Mouse (Mus musculus): ENCODE measurements around the gene Kbtbd4. TPM values are rescaled to one million over a fixed set of nuclear protein-coding genes. Genes with fewer than 3 reads are reported as not detected.

The Kbtbd4 gene
- total RNA-seq, 1 experiment from 2014 or later = 25.1 TPM

DNA sequence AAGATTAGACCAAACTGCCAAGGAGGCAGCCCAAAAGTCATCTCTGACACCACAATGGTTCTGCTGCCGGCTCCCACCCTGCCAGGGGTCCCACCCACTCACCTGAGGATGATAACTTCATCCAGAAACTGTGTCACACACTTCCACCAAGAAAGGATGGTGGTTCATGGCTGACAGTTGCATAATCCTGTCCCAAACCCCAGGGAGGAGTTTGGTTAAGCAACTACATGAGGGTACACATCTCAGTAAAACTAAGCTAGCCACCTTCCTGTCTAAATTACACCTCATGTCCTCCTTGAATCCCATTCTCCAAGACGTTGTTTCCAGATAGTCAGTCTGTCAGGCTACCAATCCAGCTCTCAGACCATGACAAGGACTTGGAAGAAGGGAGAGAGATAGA lies 27.7 kb downstream of the Kbtbd4 start:
- ATAC-seq (replicated peaks in 1 of 2; ENCODE audit: insufficient read depth in 1 of 2, low FRiP score in 2 of 2, low TSS enrichment in 1 of 2, low read depth in 1 of 2, poor library complexity in 2 of 2, severe bottlenecking in 2 of 2) = no peak

- no peak for ATAC-seq (replicated peaks in 1 of 2; ENCODE audit: insufficient read depth in 1 of 2, low FRiP score in 2 of 2, low TSS enrichment in 1 of 2, low read depth in 1 of 2, poor library complexity in 2 of 2, severe bottlenecking in 2 of 2)
Observed at GRCm38 (mm10) chr2:90938362-90938761, 33.8 kb downstream of the Kbtbd4 start.

DNA sequence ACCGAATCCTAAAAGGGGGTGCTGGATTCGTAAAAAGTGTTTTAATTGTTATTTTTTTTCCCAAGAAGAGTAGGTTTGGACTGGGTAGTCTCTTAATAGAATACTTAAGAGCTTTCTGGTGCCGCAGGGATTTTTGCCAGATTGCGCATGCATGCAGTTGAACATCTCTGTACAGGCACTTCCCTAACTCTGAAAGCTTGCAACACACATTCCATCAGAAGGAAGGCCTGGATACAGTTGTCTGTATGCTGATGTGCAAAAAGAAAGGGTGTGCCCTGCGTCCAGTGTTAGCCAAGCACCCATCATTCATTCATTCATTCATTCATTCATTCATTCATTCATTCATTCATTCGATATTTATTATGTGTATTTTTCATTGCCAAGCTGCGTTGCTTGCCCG lies 35.2 kb downstream of the Kbtbd4 start:
- peak; percentile 23 to 38; a peak in 1 of 4 replicates for ATAC-seq (replicated peaks in 1 of 2; ENCODE audit: insufficient read depth in 1 of 2, low FRiP score in 2 of 2, low TSS enrichment in 1 of 2, low read depth in 1 of 2, poor library complexity in 2 of 2, severe bottlenecking in 2 of 2)

- ATAC-seq (replicated peaks in 1 of 2; ENCODE audit: insufficient read depth in 1 of 2, low FRiP score in 2 of 2, low TSS enrichment in 1 of 2, low read depth in 1 of 2, poor library complexity in 2 of 2, severe bottlenecking in 2 of 2) = peak; percentile 77
Observed at GRCm38 (mm10) chr2:90940233-90941229, 36.0 kb downstream of the Kbtbd4 start, which contains the start of gene Celf1. Gene Celf1 (plus strand): TSS chr2:90940382.

DNA sequence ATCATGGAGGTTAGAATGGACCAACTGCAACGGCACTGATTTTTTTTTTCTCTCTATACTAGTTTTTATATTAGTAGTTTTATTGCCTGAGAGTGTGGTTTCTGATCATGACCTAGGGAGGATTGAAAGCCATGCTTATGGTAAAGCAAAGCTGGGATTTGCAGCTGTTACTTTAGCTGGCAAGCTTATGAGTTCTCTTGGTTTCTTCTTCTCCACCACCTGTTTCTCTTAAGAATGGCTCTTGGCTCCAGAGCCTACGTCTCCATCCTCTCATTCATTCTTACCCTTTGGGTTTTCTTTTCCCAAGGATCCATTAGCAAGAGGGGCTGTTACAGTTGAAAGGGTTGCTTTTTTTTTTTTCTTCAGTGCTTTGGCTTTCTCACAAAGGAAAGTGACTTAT lies 37.2 kb downstream of the Kbtbd4 start:
- ATAC-seq (replicated peaks in 1 of 2; ENCODE audit: insufficient read depth in 1 of 2, low FRiP score in 2 of 2, low TSS enrichment in 1 of 2, low read depth in 1 of 2, poor library complexity in 2 of 2, severe bottlenecking in 2 of 2) = no peak

GRCm38 (mm10) chr2:90950149-90950548 lies 45.6 kb downstream of the Kbtbd4 start:
- no peak for ATAC-seq (replicated peaks in 1 of 2; ENCODE audit: insufficient read depth in 1 of 2, low FRiP score in 2 of 2, low TSS enrichment in 1 of 2, low read depth in 1 of 2, poor library complexity in 2 of 2, severe bottlenecking in 2 of 2)

DNA sequence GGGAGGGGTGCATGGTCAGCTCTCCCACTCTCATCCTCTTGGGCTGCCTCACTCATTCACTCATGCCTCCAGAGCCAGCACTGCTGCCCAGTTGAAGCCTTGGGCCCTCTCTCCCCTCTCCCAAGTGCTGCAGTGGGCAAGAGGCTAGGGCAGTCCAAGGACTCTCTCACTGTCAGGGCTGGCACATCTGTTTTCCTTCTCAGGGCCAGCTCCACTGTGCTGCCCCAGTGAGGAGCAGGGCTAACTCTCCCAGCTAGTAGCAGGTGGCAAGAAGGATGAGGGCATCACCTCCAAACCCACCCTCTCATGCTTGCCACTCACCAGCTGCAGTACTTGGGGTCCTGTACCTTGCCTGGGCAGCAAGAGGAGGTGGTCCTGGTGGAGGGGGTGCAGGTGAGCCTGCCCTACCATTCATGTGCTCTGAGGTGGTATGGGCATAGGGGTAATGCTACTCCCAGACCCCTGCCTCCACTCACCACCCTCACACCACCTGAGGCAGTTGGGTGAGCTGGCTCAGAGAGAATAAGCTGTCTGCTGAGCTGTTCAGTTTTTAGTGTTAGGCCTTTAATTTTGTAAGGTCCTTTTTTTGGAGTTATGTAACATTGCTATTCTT lies 46.1 kb downstream of the Kbtbd4 start:
- peak in 1 of 2 experiments; percentile 21; a peak in 1 of 4 replicates for ATAC-seq (replicated peaks in 1 of 2; ENCODE audit: insufficient read depth in 1 of 2, low FRiP score in 2 of 2, low TSS enrichment in 1 of 2, low read depth in 1 of 2, poor library complexity in 2 of 2, severe bottlenecking in 2 of 2)

DNA sequence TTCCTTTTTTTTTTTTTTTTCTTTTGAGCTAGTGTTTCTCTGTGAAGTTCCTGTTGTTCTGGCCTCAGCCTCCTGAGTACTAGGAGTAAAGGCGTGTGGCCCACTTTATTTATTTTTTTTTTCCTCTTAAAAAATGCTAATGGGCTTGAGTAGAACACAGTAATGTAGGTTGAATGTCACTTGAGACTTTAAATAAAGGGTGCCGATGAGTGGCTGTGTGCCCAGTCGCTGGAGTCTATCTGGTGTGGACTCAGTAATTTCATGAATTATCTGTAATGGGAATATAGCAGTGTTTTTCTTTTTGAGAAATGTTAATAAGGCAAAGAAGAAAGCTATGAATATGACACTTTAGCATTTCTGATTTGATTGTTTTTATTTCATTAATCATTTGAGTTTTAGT lies 48.9 kb downstream of the Kbtbd4 start:
- ATAC-seq (replicated peaks in 1 of 2; ENCODE audit: insufficient read depth in 1 of 2, low FRiP score in 2 of 2, low TSS enrichment in 1 of 2, low read depth in 1 of 2, poor library complexity in 2 of 2, severe bottlenecking in 2 of 2) = no peak

DNA sequence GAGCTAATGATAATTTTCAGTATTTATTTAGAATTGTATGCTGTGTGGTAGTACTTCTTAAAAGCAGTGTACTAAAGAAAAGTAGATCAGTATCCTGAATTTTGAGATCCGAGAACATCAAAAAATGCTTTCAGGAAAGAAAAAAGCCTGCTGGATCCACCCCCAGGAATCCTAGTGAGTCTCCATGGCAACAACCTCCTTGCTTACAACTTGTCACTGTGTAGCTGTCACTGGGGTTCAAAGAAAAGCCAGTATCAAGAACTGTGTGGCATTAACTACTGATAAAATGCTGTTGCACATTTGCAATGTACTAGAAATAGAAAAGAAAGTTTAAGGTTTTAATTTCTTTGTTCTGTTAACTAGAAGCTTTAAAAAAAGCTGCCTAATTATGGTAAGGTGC lies 51.5 kb downstream of the Kbtbd4 start:
- ATAC-seq (replicated peaks in 1 of 2; ENCODE audit: insufficient read depth in 1 of 2, low FRiP score in 2 of 2, low TSS enrichment in 1 of 2, low read depth in 1 of 2, poor library complexity in 2 of 2, severe bottlenecking in 2 of 2) = no peak

DNA sequence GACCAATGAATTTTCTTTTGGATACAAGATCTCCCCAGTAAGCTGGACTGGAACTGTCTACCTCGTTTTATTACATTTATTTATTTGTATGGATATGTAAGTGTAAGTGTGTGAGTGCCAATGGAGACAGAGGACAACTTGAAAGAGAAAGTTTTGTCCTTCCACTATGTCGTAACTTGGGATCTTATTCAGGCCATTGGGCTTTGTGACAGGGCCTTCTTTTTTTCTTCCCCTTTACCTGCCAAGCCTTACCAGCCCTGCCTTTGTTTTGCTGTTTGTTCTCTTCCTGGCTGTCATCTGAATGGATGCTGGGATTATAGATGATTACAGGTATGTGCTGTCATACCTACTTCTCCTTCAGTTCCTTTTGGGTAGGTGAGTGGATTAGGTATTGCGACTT lies 54.3 kb downstream of the Kbtbd4 start:
- no peak for ATAC-seq (replicated peaks in 1 of 2; ENCODE audit: insufficient read depth in 1 of 2, low FRiP score in 2 of 2, low TSS enrichment in 1 of 2, low read depth in 1 of 2, poor library complexity in 2 of 2, severe bottlenecking in 2 of 2)

DNA sequence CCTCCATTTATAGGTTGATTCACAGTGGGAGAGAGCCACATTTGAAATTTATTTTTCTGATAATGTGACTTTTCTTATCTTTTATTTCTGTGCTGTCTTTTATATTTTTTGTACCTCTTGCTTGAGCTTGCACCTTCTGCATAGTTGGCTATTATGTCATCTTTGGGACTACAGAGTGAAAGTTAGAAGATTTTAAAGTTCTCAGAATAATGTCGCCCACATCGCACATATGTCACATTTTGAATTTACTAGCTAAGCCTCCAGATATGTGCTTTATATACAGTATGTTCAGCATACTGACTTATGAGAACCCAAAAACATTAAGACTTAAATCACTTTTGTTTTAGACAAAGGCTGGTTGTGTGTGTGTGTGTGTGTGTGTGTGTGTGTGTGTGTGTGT lies 55.5 kb downstream of the Kbtbd4 start:
- ATAC-seq (replicated peaks in 1 of 2; ENCODE audit: insufficient read depth in 1 of 2, low FRiP score in 2 of 2, low TSS enrichment in 1 of 2, low read depth in 1 of 2, poor library complexity in 2 of 2, severe bottlenecking in 2 of 2) = no peak

Other genes starting within 250 kb of the Kbtbd4 start
- 49.7 and 56.0 TPM in 2 replicates for gene Nup160, start 227.5 kb upstream of the Kbtbd4 start, total RNA-seq (2017)
- 226 and 232 TPM in 2 replicates for gene Fnbp4, start 159.4 kb upstream of the Kbtbd4 start, total RNA-seq (2017)
- not detected in 2 replicates for gene Agbl2, start 122.0 kb upstream of the Kbtbd4 start, total RNA-seq (2017)
- 138 and 140 TPM in 2 replicates for gene Mtch2, start 57.6 kb upstream of the Kbtbd4 start, total RNA-seq (2017)
- not detected in 2 replicates for gene C1qtnf4, start 18.9 kb upstream of the Kbtbd4 start, total RNA-seq (2017)
- gene Ndufs3, start 87 bp downstream of the Kbtbd4 start, total RNA-seq (2017) = 62.2 and 92.6 TPM in 2 replicates
- 34.6 and 53.8 TPM in 2 replicates for gene Celf1, start 35.6 kb downstream of the Kbtbd4 start, total RNA-seq (2017)
- gene Rapsn, start 130.9 kb downstream of the Kbtbd4 start, total RNA-seq (2017) = 0.88 and 2.6 TPM in 2 replicates
- 238 and 247 TPM in 2 replicates for gene Psmc3, start 149.3 kb downstream of the Kbtbd4 start, total RNA-seq (2017)
- 12.1 and 16.8 TPM in 2 replicates for gene Slc39a13, start 165.7 kb downstream of the Kbtbd4 start, total RNA-seq (2017)
- gene Spi1, start 177.7 kb downstream of the Kbtbd4 start, total RNA-seq (2017) = 58.4 and 63.2 TPM in 2 replicates
- gene Mybpc3, start 213.4 kb downstream of the Kbtbd4 start, total RNA-seq (2017) = 0.69 TPM in 1 of 2 replicates, not detected in the other

All from hematopoietic stem cell, adult 5-6 weeks (primary cell).